Mouse (Mus musculus) spleen, postnatal 14 days (tissue): ENCODE measurements around the gene Ak2.

Source experiments
- DNase-seq, 2 experiments: peaks; one replicate each; pipeline ENCODE4 v3.0.0; 2021 to 2022; ENCODE audit warnings: low spot score in 2 of 2

Gene Ak2

GRCm38 (mm10) chr4:128991500-128992008 is at the start of gene Ak2:
Gene Ak2, plus strand, starts transcription at chr4:128991958.
- DNase-seq, result no peak

- DNase-seq, result no peak
Measured at GRCm38 (mm10) chr4:128942346-128942745, 49.4 kb upstream of the Ak2 start.

GRCm38 (mm10) chr4:128946736-128947135 is 45.0 kb upstream of the Ak2 start:
- DNase-seq, result no peak

- no peak for DNase-seq
Measured at GRCm38 (mm10) chr4:128947326-128947933, 44.3 kb upstream of the Ak2 start.

GRCm38 (mm10) chr4:128948137-128948674 is 43.6 kb upstream of the Ak2 start:
- DNase-seq, result peak in 1 of 2 experiments; percentile 41

- no peak for DNase-seq
Measured at GRCm38 (mm10) chr4:128949470-128950005, 42.2 kb upstream of the Ak2 start.

GRCm38 (mm10) chr4:128950461-128950860 is 41.3 kb upstream of the Ak2 start:
- no peak for DNase-seq

- DNase-seq, result no peak
Measured at GRCm38 (mm10) chr4:128953851-128954250, 37.9 kb upstream of the Ak2 start.

GRCm38 (mm10) chr4:128957155-128957911 is 34.4 kb upstream of the Ak2 start:
- peak in 1 of 2 experiments; percentile 26 for DNase-seq

GRCm38 (mm10) chr4:128958156-128958555 is 33.6 kb upstream of the Ak2 start:
- no peak for DNase-seq

GRCm38 (mm10) chr4:128958849-128959248 is 32.9 kb upstream of the Ak2 start:
- no peak for DNase-seq

GRCm38 (mm10) chr4:128959676-128960075 is 32.1 kb upstream of the Ak2 start:
- no peak for DNase-seq

- no peak for DNase-seq
Measured at GRCm38 (mm10) chr4:128961301-128962028, 30.3 kb upstream of the Ak2 start.

GRCm38 (mm10) chr4:128962029-128962925 is 29.5 kb upstream of the Ak2 start, which contains the start of gene Azin2:
Gene Azin2, minus strand, starts transcription at chr4:128962442.
- peak; percentile 67 to 80 for DNase-seq

GRCm38 (mm10) chr4:128962926-128963290 is 28.9 kb upstream of the Ak2 start:
- no peak for DNase-seq

- DNase-seq, result no peak
Measured at GRCm38 (mm10) chr4:128966751-128967150, 25.0 kb upstream of the Ak2 start.

GRCm38 (mm10) chr4:128969081-128969480 is 22.7 kb upstream of the Ak2 start:
- DNase-seq, result no peak

GRCm38 (mm10) chr4:128969607-128970416 is 21.9 kb upstream of the Ak2 start:
- no peak for DNase-seq

- no peak for DNase-seq
Measured at GRCm38 (mm10) chr4:128970417-128970807, 21.3 kb upstream of the Ak2 start.
